Mouse (Mus musculus): ENCODE measurements around the gene Myo9b.

DNA sequence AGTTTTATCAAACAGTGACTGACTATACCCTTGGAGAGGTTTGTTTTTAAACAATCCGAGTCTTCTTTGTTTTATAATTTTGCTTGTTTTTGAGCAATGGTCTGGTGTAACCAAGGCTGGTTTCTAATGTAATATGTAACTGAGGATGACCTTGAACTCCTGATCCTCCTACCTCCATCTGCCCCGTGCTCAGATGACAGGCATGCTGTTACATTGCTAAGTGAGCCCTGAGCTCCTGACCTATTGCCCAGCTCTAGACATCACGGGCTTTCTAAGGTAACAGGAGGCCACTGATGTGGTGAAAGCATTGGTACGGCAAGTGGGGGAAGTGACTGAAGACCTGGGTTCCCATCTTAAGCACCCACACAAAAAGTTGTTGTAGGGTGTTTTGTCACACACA is 35.4 kb downstream of the Myo9b start:
- TF ChIP-seq CTCF (IDR thresholded peaks at IDR 0.05) (no peak), EP300 (IDR thresholded peaks at IDR 0.05) (no peak)

All from lung, postnatal 0 days (tissue).